Mouse (Mus musculus) kidney, postnatal 14 days (tissue): ENCODE results near the gene Kifc3.

Experiments
- DNase-seq: peaks from one replicate; pipeline ENCODE4 v3.0.0; 2022; ENCODE audit warnings: mixed read lengths

Gene Kifc3

GRCm38 (mm10) chr8:95059812-95060533 lies 142.6 kb downstream of the Kifc3 start:
- peak; percentile 26 for DNase-seq

- DNase-seq, result no peak
Measured at GRCm38 (mm10) chr8:95058661-95059060, 144.0 kb downstream of the Kifc3 start.

- DNase-seq, result no peak
Measured at GRCm38 (mm10) chr8:95056414-95056813, 146.2 kb downstream of the Kifc3 start.

GRCm38 (mm10) chr8:95054927-95055510 lies 147.6 kb downstream of the Kifc3 start, which contains the start of gene Drc7:
Gene Drc7 (plus strand): TSS chr8:95055103.
- DNase-seq, result no peak

GRCm38 (mm10) chr8:95054438-95054837 lies 148.2 kb downstream of the Kifc3 start:
- no peak for DNase-seq
